Mouse (Mus musculus): ENCODE measurements around the gene Mrps5. TPM values are rescaled to one million over a fixed set of nuclear protein-coding genes. Genes with fewer than 3 reads are reported as not detected.
A peak's percentile ranks its signal among the peaks of the same experiment; 100 is the strongest.

Mrps5 gene
- polyA plus RNA-seq, 1 experiment from 2014 or later: 132 TPM

- WGBS (ENCODE audit: insufficient replicate concordance): 89% methylated on average over 6 of the region's 6 CpGs
- Histone ChIP-seq H3K27me3 (ENCODE audit: control insufficient read depth, insufficient read depth, low read length) (peaks cover 14% of the 10 kb centered on the region; the same call in 1 of the 2 replicates), H3K4me2 (no peak overlapping the region), H3K4me3 (ENCODE audit: low read depth, low read length) (no peak overlapping the region), H3K27ac (ENCODE audit: low read depth, low read length) (no peak overlapping the region), H3K36me3 (ENCODE audit: control insufficient read depth, insufficient read depth, low read length) (no peaks in the 10 kb centered on the region), H3K9ac (ENCODE audit: low read depth, low read length) (no peak overlapping the region), H3K4me1 (ENCODE audit: control insufficient read depth, insufficient read depth, low read length) (no peaks in the 10 kb centered on the region), H3K9me3 (replicated peaks; ENCODE audit: control insufficient read depth, low read length) (no peaks in the 10 kb centered on the region)
- ATAC-seq (replicated peaks; ENCODE audit: insufficient number of reproducible peaks, low FRiP score, low TSS enrichment): no peak
Observed at GRCm38 (mm10) chr2:127648145-127648544, 61.1 kb downstream of the Mrps5 start.

GRCm38 (mm10) chr2:127649921-127650320, 62.9 kb downstream of the Mrps5 start:
- Histone ChIP-seq H3K4me3 (ENCODE audit: low read depth, low read length) (no peak overlapping the region), H3K27me3 (ENCODE audit: control insufficient read depth, insufficient read depth, low read length) (peaks cover 30% of the 10 kb centered on the region), H3K27ac (ENCODE audit: low read depth, low read length) (no peak overlapping the region), H3K4me2 (no peak overlapping the region), H3K9ac (ENCODE audit: low read depth, low read length) (no peak overlapping the region), H3K9me3 (replicated peaks; ENCODE audit: control insufficient read depth, low read length) (no peaks in the 10 kb centered on the region), H3K36me3 (ENCODE audit: control insufficient read depth, insufficient read depth, low read length) (no peaks in the 10 kb centered on the region), H3K4me1 (ENCODE audit: control insufficient read depth, insufficient read depth, low read length) (no peaks in the 10 kb centered on the region)
- 44% methylated on average over 5 of the region's 5 CpGs for WGBS (ENCODE audit: insufficient replicate concordance)
- ATAC-seq (replicated peaks; ENCODE audit: insufficient number of reproducible peaks, low FRiP score, low TSS enrichment): no peak

- H3K4me3 ChIP-seq (ENCODE audit: low read depth, low read length): no peak overlapping the region
- no peaks in the 10 kb centered on the region for H3K9me3 ChIP-seq (replicated peaks; ENCODE audit: control insufficient read depth, low read length)
- no peaks in the 10 kb centered on the region for H3K36me3 ChIP-seq (ENCODE audit: control insufficient read depth, insufficient read depth, low read length)
- 64% methylated on average over 5 of the region's 5 CpGs for WGBS (ENCODE audit: insufficient replicate concordance)
- no peak overlapping the region for H3K4me2 ChIP-seq
- no peak overlapping the region for H3K9ac ChIP-seq (ENCODE audit: low read depth, low read length)
- H3K27me3 ChIP-seq (ENCODE audit: control insufficient read depth, insufficient read depth, low read length): peaks cover 46% of the 10 kb centered on the region
- no peak for ATAC-seq (replicated peaks; ENCODE audit: insufficient number of reproducible peaks, low FRiP score, low TSS enrichment)
- H3K27ac ChIP-seq (ENCODE audit: low read depth, low read length): no peak overlapping the region
- 0 out of 2 replicates have a peak, but pooled peaks cover 4% of the 10 kb centered on the region for H3K4me1 ChIP-seq (ENCODE audit: control insufficient read depth, insufficient read depth, low read length)
Observed at GRCm38 (mm10) chr2:127651601-127652000, 64.6 kb downstream of the Mrps5 start.

GRCm38 (mm10) chr2:127652335-127652734, 65.3 kb downstream of the Mrps5 start:
- no peak overlapping the region for H3K4me2 ChIP-seq
- H3K27ac ChIP-seq (ENCODE audit: low read depth, low read length): no peak overlapping the region
- no peaks in the 10 kb centered on the region for H3K9me3 ChIP-seq (replicated peaks; ENCODE audit: control insufficient read depth, low read length)
- peaks cover 54% of the 10 kb centered on the region for H3K27me3 ChIP-seq (ENCODE audit: control insufficient read depth, insufficient read depth, low read length)
- ATAC-seq (replicated peaks; ENCODE audit: insufficient number of reproducible peaks, low FRiP score, low TSS enrichment): no peak
- H3K4me3 ChIP-seq (ENCODE audit: low read depth, low read length): no peak overlapping the region
- H3K9ac ChIP-seq (ENCODE audit: low read depth, low read length): no peak overlapping the region
- H3K36me3 ChIP-seq (ENCODE audit: control insufficient read depth, insufficient read depth, low read length): no peaks in the 10 kb centered on the region
- H3K4me1 ChIP-seq (ENCODE audit: control insufficient read depth, insufficient read depth, low read length): 0 out of 2 replicates have a peak, but pooled peaks cover 4% of the 10 kb centered on the region

- Histone ChIP-seq H3K27me3 (ENCODE audit: control insufficient read depth, insufficient read depth, low read length) (peaks cover 58% of the 10 kb centered on the region), H3K36me3 (ENCODE audit: control insufficient read depth, insufficient read depth, low read length) (no peaks in the 10 kb centered on the region), H3K4me3 (ENCODE audit: low read depth, low read length) (no peak overlapping the region), H3K4me1 (ENCODE audit: control insufficient read depth, insufficient read depth, low read length) (0 out of 2 replicates have a peak, but pooled peaks cover 4% of the 10 kb centered on the region), H3K9ac (ENCODE audit: low read depth, low read length) (no peak overlapping the region), H3K27ac (ENCODE audit: low read depth, low read length) (no peak overlapping the region), H3K9me3 (replicated peaks; ENCODE audit: control insufficient read depth, low read length) (no peaks in the 10 kb centered on the region), H3K4me2 (no peak overlapping the region)
- ATAC-seq (replicated peaks; ENCODE audit: insufficient number of reproducible peaks, low FRiP score, low TSS enrichment): no peak
- 71% methylated on average over 2 of the region's 2 CpGs for WGBS (ENCODE audit: insufficient replicate concordance)
Observed at GRCm38 (mm10) chr2:127652805-127653204, 65.8 kb downstream of the Mrps5 start.

- no peak for ATAC-seq (replicated peaks; ENCODE audit: insufficient number of reproducible peaks, low FRiP score, low TSS enrichment)
- 0 out of 2 replicates have a peak, but pooled peaks cover 4% of the 10 kb centered on the region for H3K4me1 ChIP-seq (ENCODE audit: control insufficient read depth, insufficient read depth, low read length)
- no peaks in the 10 kb centered on the region for H3K9me3 ChIP-seq (replicated peaks; ENCODE audit: control insufficient read depth, low read length)
- H3K27me3 ChIP-seq (ENCODE audit: control insufficient read depth, insufficient read depth, low read length): peaks cover 58% of the 10 kb centered on the region
- H3K9ac ChIP-seq (ENCODE audit: low read depth, low read length): no peak overlapping the region
- no peak overlapping the region for H3K4me2 ChIP-seq
- WGBS (ENCODE audit: insufficient replicate concordance): 59% methylated on average over 3 of the region's 3 CpGs
- H3K36me3 ChIP-seq (ENCODE audit: control insufficient read depth, insufficient read depth, low read length): no peaks in the 10 kb centered on the region
- no peak overlapping the region for H3K4me3 ChIP-seq (ENCODE audit: low read depth, low read length)
- no peak overlapping the region for H3K27ac ChIP-seq (ENCODE audit: low read depth, low read length)
Observed at GRCm38 (mm10) chr2:127654786-127655185, 67.8 kb downstream of the Mrps5 start.

- 9% methylated on average over 9 of the region's 9 CpGs for WGBS (ENCODE audit: insufficient replicate concordance)
- H3K36me3 ChIP-seq (ENCODE audit: control insufficient read depth, insufficient read depth, low read length): no peaks in the 10 kb centered on the region
- no peak for ATAC-seq (replicated peaks; ENCODE audit: insufficient number of reproducible peaks, low FRiP score, low TSS enrichment)
- 0 out of 2 replicates have a peak, but pooled peaks cover 4% of the 10 kb centered on the region for H3K4me1 ChIP-seq (ENCODE audit: control insufficient read depth, insufficient read depth, low read length)
- peak overlapping the region; percentile 56 for H3K4me3 ChIP-seq (ENCODE audit: low read depth, low read length)
- H3K27ac ChIP-seq (ENCODE audit: low read depth, low read length): no peak overlapping the region
- peaks cover 56% of the 10 kb centered on the region for H3K27me3 ChIP-seq (ENCODE audit: control insufficient read depth, insufficient read depth, low read length)
- H3K9ac ChIP-seq (ENCODE audit: low read depth, low read length): no peak overlapping the region
- H3K9me3 ChIP-seq (replicated peaks; ENCODE audit: control insufficient read depth, low read length): no peaks in the 10 kb centered on the region
- H3K4me2 ChIP-seq: peak overlapping the region; percentile 94
Observed at GRCm38 (mm10) chr2:127655419-127655818, 68.4 kb downstream of the Mrps5 start.

GRCm38 (mm10) chr2:127656086-127656720, 69.2 kb downstream of the Mrps5 start, which contains the start of gene Mal:
Gene Mal, minus strand, starts transcription at chr2:127656695.
- ATAC-seq (replicated peaks; ENCODE audit: insufficient number of reproducible peaks, low FRiP score, low TSS enrichment): 0 out of 2 replicates have a peak, but pooled peaks have one; percentile 18
- WGBS (ENCODE audit: insufficient replicate concordance): under 1% methylated on average over 43 of the region's 43 CpGs
- no peak within 1 kb of the TSS for H3K27ac ChIP-seq (ENCODE audit: low read depth, low read length)
- H3K4me3 ChIP-seq (ENCODE audit: low read depth, low read length): peak within 1 kb of the TSS; percentile 56
- H3K4me1 ChIP-seq (ENCODE audit: control insufficient read depth, insufficient read depth, low read length): 0 out of 2 replicates have a peak, but pooled peaks cover 4% of the 10 kb centered on the region
- no peaks in the 10 kb centered on the region for H3K9me3 ChIP-seq (replicated peaks; ENCODE audit: control insufficient read depth, low read length)
- H3K4me2 ChIP-seq: peak within 1 kb of the TSS; percentile 94
- no peaks in the 10 kb centered on the region for H3K36me3 ChIP-seq (ENCODE audit: control insufficient read depth, insufficient read depth, low read length)
- H3K27me3 ChIP-seq (ENCODE audit: control insufficient read depth, insufficient read depth, low read length): peaks cover 59% of the 10 kb centered on the region
- peak within 1 kb of the TSS; percentile 61; the same call in 1 of the 2 replicates for H3K9ac ChIP-seq (ENCODE audit: low read depth, low read length)
